Mouse (Mus musculus) lung, adult 2 months (tissue): ENCODE measurements around the gene Defb19.

Experiments
- CTCF ChIP-seq: fragments of 200-500 bp; IDR thresholded peaks from 2 replicates; pipeline ENCODE4 v1.5.1; 2011; ENCODE audit warnings: mild to moderate bottlenecking, low read length, control low read depth; ENCODE audit not compliant: insufficient read depth
- POLR2A ChIP-seq: fragments of 200-500 bp; IDR thresholded peaks from 2 replicates; pipeline ENCODE4 v1.6.1; 2011; ENCODE audit warnings: low read depth, mild to moderate bottlenecking, control low read depth, low read length, borderline replicate concordance; ENCODE audit errors: extremely low read depth

GRCm38 (mm10) chr2:152607746-152608145 is 27.6 kb upstream of the Defb19 start:
- no peak for TF ChIP-seq CTCF
- TF ChIP-seq POLR2A = no peak
